Mouse (Mus musculus) C2C12 (cell line): Measurements from ENCODE around the gene Pmpca.

Source experiments
- CEBPB ChIP-seq: IDR thresholded peaks from one replicate; pipeline ENCODE4 v1.6.1; 2011; ENCODE audit warnings: low read depth, mild to moderate bottlenecking, control low read depth, moderate library complexity
- CTCF ChIP-seq: IDR thresholded peaks from one replicate; pipeline ENCODE4 v1.5.1; 2011; ENCODE audit not compliant: control insufficient read depth, insufficient read depth, insufficient read length
- FOSL1 ChIP-seq: IDR thresholded peaks from one replicate; pipeline ENCODE4 v1.8.0; 2011; ENCODE audit warnings: mild to moderate bottlenecking, low read length; ENCODE audit not compliant: poor library complexity, insufficient read depth, severe bottlenecking
- MAX ChIP-seq: IDR thresholded peaks from one replicate; pipeline ENCODE4 v1.6.1; 2011; ENCODE audit warnings: mild to moderate bottlenecking, control low read depth
- MYOD1 ChIP-seq: IDR thresholded peaks from one replicate; pipeline ENCODE4 v1.6.1; 2011; ENCODE audit warnings: low read depth; ENCODE audit not compliant: control insufficient read depth, insufficient read length
- MYOG ChIP-seq: IDR thresholded peaks from one replicate; pipeline ENCODE4 v1.6.1; 2011; ENCODE audit not compliant: control insufficient read depth, insufficient read length; ENCODE audit errors: extremely low read depth
- USF1 ChIP-seq: IDR thresholded peaks from one replicate; pipeline ENCODE4 v1.6.1; 2011; ENCODE audit warnings: low read depth, mild to moderate bottlenecking, control low read depth, moderate library complexity

GRCm38 (mm10) chr2:26434791-26435572 is 45.8 kb downstream of the Pmpca start:
- TF ChIP-seq USF1 (no peak), CTCF (no peak), MYOG (no peak), MAX (no peak), CEBPB (no peak), MYOD1 (no peak), FOSL1 (no peak)
